In the genomic region with DNA sequence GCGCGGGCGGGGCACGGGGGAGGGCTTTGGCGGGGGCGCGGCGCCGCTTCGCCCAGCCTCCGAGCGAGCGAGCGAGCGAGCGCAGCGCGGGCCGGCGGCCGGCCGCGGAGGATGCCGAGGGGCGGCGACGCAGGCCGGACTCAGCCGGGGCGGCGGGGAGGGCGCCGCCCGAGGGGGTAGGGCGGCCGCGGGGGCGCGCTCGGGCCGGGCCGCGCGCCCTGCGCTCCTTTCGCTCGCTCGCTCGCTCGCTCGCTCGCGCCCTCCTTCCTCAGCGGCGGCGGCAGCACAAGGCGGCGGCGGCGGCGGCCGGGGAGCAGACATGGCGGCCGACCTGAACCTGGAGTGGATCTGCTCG, we compare ENCODE assay signal across 8 mouse cellular contexts. TPM values are rescaled to one million over a fixed set of nuclear protein-coding genes. Genes with fewer than 3 reads are reported as not detected.
A peak's percentile ranks its signal among the peaks of the same experiment; 100 is the strongest.
DNase-seq lines count a peak whose midpoint lies in the region; ATAC-seq and TF ChIP-seq lines count a peak whose summit lies in the region.

TSS of gene Plekha5 (plus strand) at position 209 of the 355 bp plus-strand sequence.

- H3K36me3 ChIP-seq in erythroblast, embryonic 14.5 days (ENCODE audit: control insufficient read depth) = peaks cover 2% of the 10 kb centered on the region; the same call in 1 of the 2 replicates
- H3K36me3 ChIP-seq in small intestine, adult 2 months (ENCODE audit: control insufficient read depth, insufficient read depth, low read length) = peaks cover 8% of the 10 kb centered on the region

- H3K27ac ChIP-seq in small intestine, adult 2 months (ENCODE audit: insufficient read depth, low read depth, low read length) = peak within 1 kb of the TSS; percentile 61

- peak; percentile 76 for DNase-seq in cerebellum, adult 9-11 months
- DNase-seq in gastrocnemius, postnatal 14 days = peak; percentile 73
- peak; percentile 74 for DNase-seq in induced T-regulatory cell, adult 2 months (ENCODE audit: low read depth)
- DNase-seq in left cerebral cortex, postnatal 36 days (ENCODE audit: low spot score in 2 of 2) = peak; percentile 53 to 64
- DNase-seq in mesoderm, embryonic 11.5 days (ENCODE audit: low read depth, low spot score) = peak; percentile 81

- peaks cover 34% of the 10 kb centered on the region for H3K27me3 ChIP-seq in erythroblast, embryonic 14.5 days (ENCODE audit: control insufficient read depth)
- no peaks in the 10 kb centered on the region for H3K27me3 ChIP-seq in small intestine, adult 2 months (ENCODE audit: control insufficient read depth, insufficient read depth, low read length)

- intact Hi-C loops in gastrocnemius, postnatal 14 days (cut with DNase I; ENCODE audit: low total_unique reads) = no loop called here
- intact Hi-C loops in left cerebral cortex, postnatal 36 days (cut with DNase I) = loop anchor here (5.0 to 10.0 kb wide), 3 partner anchors 62 to 552 kb away; no protein-coding TSS in a partner anchor

- TF ChIP-seq CTCF in small intestine, adult 2 months (IDR thresholded peaks at IDR 0.05; ENCODE audit: extremely low read depth, insufficient read length, insufficient replicate concordance, low read depth, low read length) = no peak

- no peaks in the 10 kb centered on the region for H3K9me3 ChIP-seq in erythroblast, embryonic 14.5 days (ENCODE audit: control insufficient read depth, low read length)

- 5% methylated on average over 61 of the region's 65 CpGs for WGBS in small intestine, adult 2 months

- peaks cover 5% of the 10 kb centered on the region for H3K4me1 ChIP-seq in erythroblast, embryonic 14.5 days (ENCODE audit: control insufficient read depth)
- H3K4me1 ChIP-seq in small intestine, adult 2 months (ENCODE audit: control insufficient read depth, insufficient read depth, insufficient read length, low read length) = peaks cover 2% of the 10 kb centered on the region

- no peak for ATAC-seq in erythroblast, adult 5-6 weeks (replicated peaks; ENCODE audit: low FRiP score, poor library complexity, severe bottlenecking)

- TF ChIP-seq POLR2A in small intestine, adult 2 months (IDR thresholded peaks at IDR 0.05; ENCODE audit: low read depth, low read length) = no peak

- H3K4me3 ChIP-seq in erythroblast, embryonic 14.5 days (replicated peaks) = peak within 1 kb of the TSS; percentile 65
- peak within 1 kb of the TSS; percentile 96 for H3K4me3 ChIP-seq in small intestine, adult 2 months (ENCODE audit: low read depth, low read length)

RNA-seq across cellular contexts. Expression of gene Plekha5, which starts in this region (rescaled TPM):
- 0.01 TPM in 1 of 2 replicates, not detected in the other for polyA plus RNA-seq in erythroblast, embryonic 14.5 days (2012)
- total RNA-seq in erythroblast, adult 5-6 weeks (2015; ENCODE audit: low replicate concordance) = not detected in 2 replicates
- total RNA-seq in erythroblast, adult 5-6 weeks (2017; ENCODE audit: low replicate concordance) = 0.60 and 0.98 TPM in 2 replicates
- 10 to 100 TPM; 14.5 to 17.3 TPM for total RNA-seq in gastrocnemius, postnatal 14 days (2021)
- 100 to 1,000 TPM in 1 of 2 experiments, 10 to 100 TPM in 1; 99.6 to 119 TPM for total RNA-seq in left cerebral cortex, postnatal 36 days (2021)
- polyA plus RNA-seq in small intestine, adult 2 months (2012; rRNA removed) = 10.0 and 19.0 TPM in 2 replicates

Comparison
In these comparisons a context has a peak if more than half of its experiments do, and no peak if none do; other contexts are left out.
1. RNA of gene Plekha5 (total RNA-seq): 99.6 to 119 TPM in left cerebral cortex, postnatal 36 days and 14.5 to 17.3 TPM in gastrocnemius, postnatal 14 days; 0.60 to 0.98 TPM in erythroblast, adult 5-6 weeks; every median in the first group is over 4 times any median in the second.
2. RNA of gene Plekha5 (total RNA-seq): 99.6 to 119 TPM in left cerebral cortex, postnatal 36 days; 14.5 to 17.3 TPM in gastrocnemius, postnatal 14 days; every median in the first group is over 4 times any median in the second.
3. RNA of gene Plekha5 (polyA plus RNA-seq): 10.0 to 19.0 TPM in small intestine, adult 2 months; 0.01 TPM in erythroblast, embryonic 14.5 days; every median in the first group is over 10 times any median in the second.
4. Peak in every context shown above with its lines, with median percentiles within 50 percentile points of each other: DNase-seq.